Mouse (Mus musculus): ENCODE data around the gene Tmem189.

Gene Tmem189

DNA sequence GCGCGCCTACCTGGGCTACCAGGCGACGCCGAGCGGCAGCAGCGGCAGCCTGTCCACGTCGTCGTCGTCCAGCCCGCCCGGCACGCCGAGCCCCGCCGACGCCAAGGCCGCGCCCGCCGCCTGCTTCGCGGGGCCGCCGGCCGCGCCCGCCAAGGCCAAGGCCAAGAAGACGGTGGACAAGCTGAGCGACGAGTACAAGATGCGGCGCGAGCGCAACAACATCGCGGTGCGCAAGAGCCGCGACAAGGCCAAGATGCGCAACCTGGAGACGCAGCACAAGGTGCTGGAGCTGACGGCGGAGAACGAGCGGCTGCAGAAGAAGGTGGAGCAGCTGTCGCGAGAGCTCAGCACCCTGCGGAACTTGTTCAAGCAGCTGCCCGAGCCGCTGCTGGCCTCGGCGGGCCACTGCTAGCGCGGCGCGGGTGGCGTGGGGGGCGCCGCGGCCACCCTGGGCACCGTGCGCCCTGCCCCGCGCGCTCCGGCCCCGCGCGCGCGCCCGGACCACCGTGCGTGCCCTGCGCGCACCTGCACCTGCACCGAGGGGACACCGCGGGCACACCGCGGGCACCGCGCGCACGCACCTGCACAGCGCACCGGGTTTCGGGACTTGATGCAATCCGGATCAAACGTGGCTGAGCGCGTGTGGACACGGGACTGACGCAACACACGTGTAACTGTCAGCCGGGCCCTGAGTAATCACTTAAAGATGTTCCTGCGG, at the start of gene Tmem189:
TSS of gene Tmem189 (minus strand) at position 322 of the 718 bp plus-strand sequence.
- DNase-seq, result peak; percentile 60 to 64

DNA sequence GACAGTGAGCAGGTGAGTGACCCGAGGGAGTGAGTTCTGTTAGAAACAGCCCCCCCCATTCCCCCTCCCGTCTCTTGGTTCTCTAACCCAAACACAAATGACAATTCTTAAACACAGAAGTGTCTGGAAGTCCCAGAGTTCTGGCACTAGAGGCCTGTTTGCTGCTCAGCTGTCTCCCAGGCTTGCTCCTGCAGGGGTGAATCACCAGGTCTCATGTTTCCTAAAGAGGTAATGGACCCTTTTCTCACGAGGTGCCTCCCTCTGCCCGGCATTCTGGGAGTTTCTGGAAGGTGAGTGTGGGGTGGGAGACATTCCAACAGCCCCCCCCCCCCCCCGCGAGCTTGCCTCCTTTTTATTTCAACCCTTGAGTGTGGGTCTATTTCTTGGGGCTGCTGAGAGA, 49.4 kb upstream of the Tmem189 start:
- no peak for DNase-seq

DNA sequence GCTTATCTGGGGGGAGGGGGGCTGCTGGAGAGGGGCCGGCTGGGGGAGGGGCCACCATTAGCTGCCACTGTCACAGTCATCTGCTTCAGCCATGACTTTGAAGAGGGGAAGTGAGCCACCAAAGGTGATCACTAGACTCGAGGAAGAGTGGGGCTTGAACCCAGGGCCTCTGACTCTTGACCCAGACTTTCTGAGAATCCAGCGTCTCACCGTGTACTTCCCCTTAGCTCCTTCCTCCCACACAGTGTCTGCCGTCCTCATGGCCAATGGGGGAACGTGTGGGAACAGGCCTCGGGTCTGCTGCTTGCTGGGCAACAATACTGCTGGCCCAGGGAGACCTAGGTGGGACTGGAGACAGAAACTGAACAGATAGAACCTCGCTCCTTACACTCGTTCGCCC, 45.2 kb upstream of the Tmem189 start:
- DNase-seq, result no peak

DNA sequence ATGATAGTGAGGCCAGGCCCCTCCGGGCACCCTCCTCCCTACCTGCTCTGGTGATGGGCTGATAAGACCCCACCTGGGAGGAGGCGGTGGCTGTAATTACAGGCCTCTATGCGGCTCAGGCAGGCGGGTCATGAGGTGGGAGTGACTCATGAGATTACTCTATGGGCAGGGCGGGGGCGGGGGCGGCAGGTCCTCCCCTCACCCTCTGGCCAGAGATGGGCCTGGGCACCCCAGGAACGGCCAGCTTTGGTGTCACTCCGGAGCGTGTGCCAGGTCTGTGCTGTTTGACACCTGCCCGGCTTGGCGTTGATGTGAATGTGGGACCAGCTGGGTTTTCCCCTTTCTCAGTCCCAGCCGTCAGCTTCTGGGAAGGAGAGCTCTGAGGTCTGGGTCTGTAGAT, 41.5 kb upstream of the Tmem189 start:
- DNase-seq, result no peak

DNA sequence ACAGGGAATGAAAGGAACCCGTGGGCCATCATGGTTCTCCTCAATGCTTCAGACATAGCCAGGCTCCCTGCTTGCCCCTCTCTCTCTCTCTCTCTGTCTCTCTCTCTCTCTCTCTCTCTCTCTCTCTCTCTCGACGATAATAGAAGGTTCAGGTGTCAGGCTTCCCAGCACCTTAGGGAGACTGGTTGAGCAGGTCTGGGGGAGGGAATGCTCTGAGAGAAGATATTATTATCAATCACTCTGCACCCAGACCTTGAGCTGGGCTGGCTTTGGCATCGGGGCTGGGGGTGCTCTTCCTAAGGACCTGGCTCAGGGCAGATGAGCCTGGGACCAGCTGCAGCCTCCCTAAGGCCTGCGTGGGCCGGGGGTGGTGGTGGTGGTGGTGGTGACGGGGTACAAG, 40.4 kb upstream of the Tmem189 start:
- no peak for DNase-seq

DNA sequence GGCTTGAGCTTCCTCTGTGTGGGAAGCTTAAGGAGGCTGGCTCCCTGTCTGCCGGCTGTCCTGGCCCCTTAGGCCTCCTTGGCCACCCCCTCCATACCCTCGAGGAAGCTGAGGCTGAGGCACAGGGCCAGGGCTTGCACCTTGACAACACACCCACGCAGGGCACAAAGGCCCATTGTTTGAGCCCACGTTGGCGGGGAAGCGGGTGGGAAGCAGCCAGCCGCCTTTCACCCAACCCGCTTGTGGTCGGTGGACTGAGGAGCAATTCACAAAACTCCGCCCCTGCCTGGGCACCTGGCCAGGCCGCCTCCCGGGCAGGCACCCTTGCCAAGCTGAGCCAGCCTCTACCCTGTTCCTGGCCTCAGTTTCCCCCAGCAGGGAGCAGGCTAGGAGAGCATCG, 37.5 kb upstream of the Tmem189 start:
- DNase-seq, result peak; percentile 7 to 16

DNA sequence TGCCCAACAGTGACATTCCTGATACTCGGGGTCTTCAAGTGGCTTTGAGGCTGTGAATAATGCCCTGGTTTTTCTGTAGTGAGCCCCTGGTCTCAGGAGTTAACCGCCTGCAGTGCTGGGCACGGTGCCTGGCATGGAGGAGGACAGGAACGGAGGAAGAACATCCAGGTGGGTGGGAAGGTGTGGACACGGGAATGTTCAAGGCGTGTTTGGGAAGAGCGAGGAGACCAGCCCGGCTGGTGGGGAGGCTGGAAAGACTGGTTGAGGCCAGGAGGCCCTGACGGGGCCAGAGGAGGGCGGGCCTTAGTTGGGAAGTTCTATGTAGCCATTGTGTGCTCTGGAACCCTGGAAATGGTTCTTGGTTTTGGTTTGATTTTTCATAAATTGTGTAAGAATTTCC, 36.3 kb upstream of the Tmem189 start:
- no peak for DNase-seq

DNA sequence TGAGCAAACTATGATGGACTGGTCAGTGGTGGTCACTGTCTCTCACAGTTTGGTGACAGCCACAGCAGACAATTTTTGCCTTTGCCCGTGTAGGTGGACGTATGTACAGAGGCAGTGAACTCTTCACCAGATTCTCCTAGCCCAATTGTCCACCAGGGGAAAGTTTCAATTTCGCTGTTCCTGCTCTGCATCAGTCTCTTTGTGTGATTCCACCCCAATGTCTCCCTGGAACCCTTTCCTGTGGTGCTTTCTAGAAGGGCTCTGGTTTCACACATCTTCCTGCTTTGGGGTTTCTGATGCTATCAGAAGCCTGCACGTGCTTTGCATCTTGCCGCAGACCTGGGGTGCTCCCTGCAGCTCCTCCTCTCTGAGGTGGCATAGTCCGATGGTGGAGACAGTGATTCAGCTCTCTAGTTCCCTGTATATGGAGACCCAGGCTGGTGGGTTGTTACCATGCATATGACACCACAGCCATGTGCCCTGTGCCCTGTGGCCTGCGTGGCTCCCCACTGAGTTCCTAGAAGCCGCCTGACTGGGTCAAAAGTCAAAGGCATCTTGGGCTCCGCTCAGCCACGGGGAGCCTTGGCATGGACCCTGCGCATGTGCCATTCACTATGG, 34.1 kb upstream of the Tmem189 start:
- DNase-seq, result no peak

DNA sequence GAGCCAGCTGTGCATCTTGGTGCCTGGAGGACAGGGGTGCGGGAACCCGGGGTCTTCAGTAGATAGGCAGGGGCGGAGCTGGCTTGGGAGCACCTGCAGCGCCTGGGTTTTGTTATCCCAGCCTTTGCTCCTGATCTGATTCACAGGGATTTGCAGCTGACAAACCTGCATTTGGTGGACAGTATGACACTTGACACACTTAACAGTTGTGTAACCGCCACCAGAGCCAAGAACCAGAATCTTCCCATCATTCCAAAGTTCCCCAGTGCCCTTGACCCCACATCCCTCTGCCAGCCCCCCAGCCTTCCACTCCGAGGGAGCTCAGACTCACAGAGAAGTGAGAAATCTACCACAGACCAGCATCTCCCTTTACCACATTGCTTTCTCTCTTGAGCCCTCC, 32.9 kb upstream of the Tmem189 start:
- DNase-seq, result no peak

DNA sequence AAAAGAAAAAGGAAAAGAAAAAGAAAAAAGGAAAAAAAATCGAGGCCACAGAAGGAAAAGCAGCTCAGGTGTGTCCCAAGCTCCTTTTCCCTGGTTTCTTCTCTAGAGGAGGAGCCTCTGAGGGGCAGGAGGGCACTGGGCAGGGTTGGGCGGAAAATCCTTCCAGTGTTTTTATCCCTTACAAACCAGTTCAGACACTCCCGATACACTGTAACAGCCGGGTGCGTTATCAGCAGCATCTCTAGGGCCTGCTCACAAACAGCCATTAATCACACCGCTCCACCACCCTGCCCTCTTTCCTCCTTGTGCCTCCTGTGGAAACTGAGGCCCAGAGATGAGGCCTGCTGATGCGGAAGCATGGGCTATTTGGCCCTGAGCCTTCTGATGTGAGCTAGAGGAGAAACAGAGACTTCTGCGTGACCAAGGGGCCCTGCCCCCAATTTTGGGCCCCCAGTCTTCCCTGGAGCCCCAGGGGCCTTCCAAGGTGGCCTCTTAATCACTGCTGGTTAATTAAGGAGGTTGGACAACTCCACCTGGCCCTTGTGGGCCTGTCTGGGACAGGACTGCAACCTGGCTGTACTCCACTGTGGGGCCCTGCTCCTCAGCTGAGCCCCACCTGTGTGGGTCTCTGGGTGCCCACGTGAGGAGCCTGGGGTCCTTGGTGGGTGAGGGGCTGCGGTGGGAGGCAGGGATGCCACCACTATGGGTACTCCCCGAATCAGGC, 31.7 kb upstream of the Tmem189 start:
- no peak for DNase-seq

DNA sequence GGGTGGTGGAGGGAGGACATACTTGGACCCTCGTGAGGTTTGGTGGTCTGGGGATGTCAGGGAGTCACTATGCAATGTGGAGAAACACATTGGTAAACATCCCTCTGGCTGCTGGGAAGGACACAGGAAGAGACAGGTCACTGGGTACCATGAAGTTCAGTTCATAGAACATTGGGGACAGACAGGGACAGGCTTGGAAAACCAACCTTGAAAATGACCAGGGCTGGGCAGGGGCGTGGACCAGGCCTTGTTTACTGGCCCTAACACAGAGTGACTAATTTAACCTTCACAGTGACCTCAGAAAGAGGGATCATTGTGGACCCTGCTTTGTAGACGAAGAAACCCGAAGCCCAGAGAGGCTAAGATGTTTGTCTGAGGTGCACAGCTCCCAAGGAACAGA, 29.9 kb upstream of the Tmem189 start:
- DNase-seq, result no peak

DNA sequence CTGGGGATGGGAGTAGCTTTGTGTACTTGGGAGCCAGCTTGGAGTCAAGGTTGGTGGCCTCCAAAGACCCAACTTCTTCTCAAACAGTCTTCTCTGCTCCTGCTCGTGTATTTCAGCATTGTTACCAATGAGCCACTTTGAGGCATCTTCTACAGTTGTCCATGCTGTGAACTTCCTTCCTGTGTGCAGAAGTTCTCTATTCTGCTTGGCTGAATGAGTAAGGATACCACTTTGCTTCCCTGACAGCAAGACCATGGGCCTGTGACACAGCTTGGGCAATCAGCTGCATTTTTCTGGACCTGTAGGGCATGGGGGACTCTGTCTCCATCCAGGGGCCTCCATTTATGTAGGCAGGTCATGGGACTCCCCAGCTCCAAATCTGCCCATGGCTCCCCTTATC, 27.6 kb upstream of the Tmem189 start:
- DNase-seq, result no peak

DNA sequence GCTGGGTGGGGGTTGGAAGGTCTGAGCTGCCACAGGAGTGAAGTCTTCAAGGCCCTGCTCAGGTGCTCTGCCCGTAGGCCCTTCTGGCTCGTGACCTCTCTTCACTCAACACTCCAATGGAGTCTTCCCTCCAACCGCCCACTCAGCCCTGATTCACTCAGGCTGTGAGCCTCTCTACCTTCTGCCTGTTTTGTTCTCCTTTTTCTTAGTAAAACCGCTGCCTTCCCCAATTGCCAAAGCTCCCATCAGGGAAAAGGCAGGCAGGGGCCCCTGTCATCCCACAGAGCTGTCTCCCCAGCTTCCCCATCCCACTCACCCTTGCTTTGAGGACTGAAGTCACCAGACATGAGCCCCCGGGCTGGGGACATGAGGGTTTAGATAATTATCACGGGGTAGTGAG, 25.4 kb upstream of the Tmem189 start:
- DNase-seq, result no peak

DNA sequence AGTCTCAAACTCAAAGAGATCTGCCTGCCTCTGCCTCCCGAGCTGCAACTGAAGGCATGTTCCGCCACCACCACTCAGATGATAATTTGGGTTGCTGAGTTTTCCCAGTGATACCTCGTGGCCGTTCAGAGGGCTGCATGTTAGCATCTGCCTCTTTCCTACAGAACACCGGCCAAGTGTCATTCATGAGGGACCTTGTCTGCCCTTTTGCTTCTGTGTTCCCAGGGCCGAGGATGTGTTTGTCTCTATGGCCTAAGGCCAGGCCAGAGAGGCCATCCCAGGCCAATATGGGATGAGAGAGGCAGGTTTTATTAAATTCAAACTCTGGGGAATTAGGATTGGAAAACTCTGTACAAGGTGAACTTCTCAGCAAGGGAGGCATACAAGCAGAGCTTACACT, 24.7 kb upstream of the Tmem189 start:
- no peak for DNase-seq

DNA sequence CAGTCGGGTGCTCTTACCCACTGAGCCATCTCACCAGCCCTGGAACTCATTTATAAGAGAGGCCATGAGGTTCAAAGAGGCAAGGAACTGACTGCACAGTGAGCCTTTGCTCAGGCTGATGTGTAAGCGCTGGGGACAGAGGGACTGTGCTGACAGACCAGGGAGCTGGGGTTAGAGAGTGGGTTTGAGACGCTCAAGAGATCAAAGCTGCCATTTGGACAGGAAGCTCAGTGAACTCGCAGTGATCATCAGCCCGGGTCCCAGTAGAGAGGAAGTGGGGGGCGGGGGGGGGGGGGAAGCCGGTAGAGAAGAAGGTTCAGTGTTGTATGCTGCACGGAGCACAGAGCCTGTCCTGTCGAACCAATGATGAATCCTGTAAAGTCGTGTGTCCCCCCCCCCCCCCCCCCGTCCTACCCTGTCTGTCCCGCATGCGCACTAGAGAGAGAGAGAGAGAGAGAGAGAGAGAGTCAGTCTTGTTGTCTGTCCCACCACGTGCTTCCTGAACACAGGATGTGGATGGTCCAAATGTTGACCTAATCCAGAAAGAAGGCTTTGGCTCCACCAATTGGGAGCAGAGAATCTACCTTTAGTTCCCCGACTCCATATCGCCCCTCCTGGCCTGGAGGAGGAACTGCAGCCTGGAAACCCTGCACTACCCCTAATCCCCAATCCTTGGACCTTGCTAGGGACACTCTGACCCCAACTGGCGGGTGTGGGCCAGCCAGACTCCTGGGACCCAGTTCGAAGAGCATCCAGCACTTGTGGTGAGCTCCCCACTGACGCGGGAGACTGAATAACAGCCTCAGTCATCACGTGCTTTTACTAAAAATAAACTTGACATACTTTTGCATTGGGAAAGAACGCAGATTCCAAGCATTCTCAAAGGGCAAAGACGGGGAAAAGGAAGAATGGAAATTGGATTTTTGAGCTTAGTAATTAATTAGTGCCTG, 23.5 kb upstream of the Tmem189 start:
- DNase-seq, result no peak

DNA sequence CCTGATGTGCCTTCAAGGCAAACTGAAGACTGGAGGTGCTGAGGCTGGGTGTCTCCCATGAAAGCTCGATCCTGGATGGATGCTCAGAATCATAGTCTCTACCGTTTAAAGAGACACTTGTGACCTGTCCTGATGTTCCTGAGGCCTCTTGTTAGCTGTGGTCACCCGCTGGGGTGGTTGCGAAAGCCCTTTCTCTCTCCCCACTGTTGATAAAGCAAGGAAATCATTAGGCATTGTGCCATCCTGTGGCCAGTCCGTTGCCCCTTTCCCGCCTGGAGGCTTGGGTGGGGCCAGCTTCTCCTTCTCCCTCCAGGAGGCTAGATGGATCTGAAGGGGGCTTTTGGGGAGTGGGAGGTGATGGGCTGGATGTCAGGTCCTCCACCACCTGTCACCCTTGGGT, 21.0 kb upstream of the Tmem189 start:
- no peak for DNase-seq

DNA sequence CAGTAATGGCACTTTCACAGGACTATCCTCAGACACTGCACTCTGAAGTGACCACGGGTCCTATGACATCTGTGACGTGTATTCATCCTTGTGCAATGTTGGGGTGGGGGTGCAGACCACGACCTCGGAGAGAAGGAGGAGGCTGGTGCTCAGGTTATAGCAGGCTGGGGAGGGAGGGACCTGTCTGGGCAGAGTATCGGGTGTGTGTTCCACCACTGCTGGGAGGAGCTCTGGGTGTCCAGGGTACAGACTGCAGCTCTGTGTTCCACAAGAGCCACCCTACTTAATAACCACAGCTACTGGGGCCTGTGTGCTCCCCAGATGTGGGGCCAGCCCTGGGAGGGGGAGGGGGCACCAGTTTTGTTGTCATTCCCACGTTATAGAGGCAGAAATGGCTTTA, 20.3 kb upstream of the Tmem189 start:
- DNase-seq, result no peak

DNA sequence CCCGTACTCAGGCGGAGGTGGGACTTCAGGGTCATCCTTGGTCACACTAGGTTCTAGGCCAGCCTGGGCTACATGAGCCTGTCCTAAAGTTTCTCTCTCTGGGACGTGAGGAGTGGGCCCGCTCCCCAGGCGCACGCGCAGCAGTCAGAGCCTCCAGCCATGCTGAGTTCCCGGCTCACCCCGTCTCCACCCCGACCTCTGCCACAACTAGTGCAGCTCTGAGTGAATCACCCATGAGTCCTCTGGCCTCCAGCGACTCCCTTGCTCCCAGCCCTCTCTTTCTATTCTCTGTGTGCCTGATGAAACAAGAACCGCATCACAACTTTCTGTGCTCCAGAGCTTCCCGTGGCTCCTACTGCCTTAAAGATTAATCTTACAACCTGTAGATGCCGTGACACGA, 18.8 kb upstream of the Tmem189 start:
- DNase-seq, result no peak

DNA sequence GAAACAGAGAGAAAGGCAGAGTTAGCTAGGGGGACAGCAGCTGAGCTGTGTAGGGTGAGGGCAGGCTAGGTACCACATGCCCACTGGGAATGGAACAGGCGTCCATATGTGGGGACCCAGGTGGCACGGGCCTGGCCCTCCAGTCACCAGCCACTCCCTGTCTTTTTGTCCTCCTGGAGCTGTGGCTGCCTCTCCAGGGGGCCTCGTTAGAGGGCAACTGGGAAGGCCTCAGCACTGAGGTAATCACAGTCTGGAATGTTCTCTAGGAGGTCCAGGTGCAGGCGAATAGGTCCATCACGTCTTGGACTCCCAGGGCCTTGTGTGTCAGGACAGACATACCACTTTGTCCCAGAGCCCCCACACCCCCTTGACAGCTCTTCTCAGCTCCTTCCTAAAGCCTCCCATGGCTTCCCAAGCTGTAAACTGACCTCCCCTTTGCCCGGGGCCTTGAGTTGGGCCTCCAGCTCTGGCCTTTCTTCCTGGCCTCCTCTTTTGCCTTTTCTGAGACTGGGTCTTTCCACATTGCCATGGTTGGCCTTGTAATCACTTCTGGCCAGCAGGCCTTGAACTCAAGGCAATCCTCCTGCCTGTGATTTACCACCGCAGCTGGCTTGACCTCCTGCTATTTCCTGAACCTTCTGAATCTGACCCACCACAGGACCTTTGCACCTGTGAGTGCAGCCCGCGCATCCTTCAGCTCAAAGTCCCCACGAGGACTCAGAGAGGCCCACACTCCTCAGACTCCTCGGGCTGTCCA, 16.7 kb upstream of the Tmem189 start:
- no peak for DNase-seq

DNA sequence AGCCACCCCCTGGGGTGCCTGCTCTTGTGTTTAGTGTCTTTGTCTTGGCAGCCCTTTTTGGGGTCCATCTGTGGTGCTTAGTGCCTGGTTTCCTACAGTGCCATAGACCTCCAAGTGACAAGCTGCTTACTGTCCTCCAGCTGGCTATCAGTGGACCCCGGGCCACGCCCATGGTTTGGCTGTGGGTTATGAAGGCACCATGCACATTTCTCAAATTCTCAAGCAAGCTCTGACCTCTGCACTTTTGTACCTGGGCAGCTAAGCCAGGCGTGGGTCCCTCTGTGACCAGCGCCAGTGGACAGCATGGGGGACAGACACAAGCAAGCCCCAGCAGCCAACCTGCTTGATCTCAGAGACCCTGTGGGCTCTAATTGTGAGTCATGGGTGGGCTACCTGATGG, 14.8 kb upstream of the Tmem189 start:
- DNase-seq, result no peak

DNA sequence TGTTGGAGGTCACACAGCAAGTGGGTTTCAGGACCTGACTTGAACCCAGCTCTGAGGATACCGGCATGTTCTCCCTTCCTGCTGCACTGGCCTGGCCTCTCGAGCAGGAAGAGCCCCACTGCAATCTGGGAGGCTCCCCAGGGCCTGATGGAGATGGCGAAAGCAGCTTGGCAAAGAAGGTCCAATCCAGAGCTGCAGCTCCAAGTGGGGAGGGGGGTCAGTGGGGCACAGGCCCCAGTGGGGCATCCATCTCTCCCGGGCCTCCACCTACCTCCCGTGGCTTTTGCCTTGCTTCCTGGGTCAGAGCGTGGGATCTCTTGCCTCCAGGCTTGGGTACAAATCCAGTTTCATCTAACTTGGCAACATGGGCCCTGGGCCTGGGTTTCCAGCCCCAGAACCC, 12.5 kb upstream of the Tmem189 start:
- no peak for DNase-seq

DNA sequence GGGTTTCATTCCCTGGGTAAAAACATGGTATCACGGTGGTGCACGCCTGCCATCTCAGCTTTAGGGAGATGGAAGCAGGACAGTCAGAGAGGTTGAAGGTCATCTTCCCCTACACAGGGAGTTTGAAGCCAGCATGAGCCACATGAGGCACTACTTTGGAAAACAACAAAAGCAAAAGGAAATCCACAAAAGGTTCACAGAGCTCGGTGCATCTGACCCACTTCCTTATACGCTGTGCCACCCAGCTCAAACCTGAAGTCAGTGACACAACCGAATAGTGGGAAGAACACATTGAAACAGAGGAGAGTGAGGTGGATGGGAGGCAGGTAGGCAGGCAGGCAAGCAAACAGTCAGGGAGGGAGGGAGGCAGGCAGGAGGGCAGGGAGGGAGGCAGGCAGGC, 11.8 kb upstream of the Tmem189 start:
- DNase-seq, result no peak
